Mouse (Mus musculus) testis, adult 2 months (tissue): ENCODE results near the gene Stard3.

Experiments used
- CTCF ChIP-seq: fragments of 200-500 bp; IDR thresholded peaks from 2 replicates; pipeline ENCODE4 v1.5.1; 2012; ENCODE audit warnings: low read depth, mild to moderate bottlenecking, inconsistent platforms, low read length, moderate library complexity; ENCODE audit not compliant: control insufficient read depth, insufficient read depth, insufficient replicate concordance
- POLR2A ChIP-seq: fragments of 200-500 bp; IDR thresholded peaks from 2 replicates; pipeline ENCODE4 v1.6.1; 2012; ENCODE audit warnings: low read depth, mild to moderate bottlenecking, inconsistent platforms, low read length, moderate library complexity; ENCODE audit not compliant: control insufficient read depth

GRCm38 (mm10) chr11:98354445-98354844 lies 3.7 kb upstream of the Stard3 start:
- no peak for TF ChIP-seq POLR2A
- no peak for TF ChIP-seq CTCF
